Mouse (Mus musculus) T-helper 2 cell (primary cell): Measurements from ENCODE around the gene Arl3.

Experiments used
- in situ Hi-C: fragments of 300-600 bp; cut with MboI, MseI; formaldehyde crosslinking; loops from one replicate; pipeline ENCODE4 v1.15.1; 2025; ENCODE audit warnings: high pct_unique_total_duplicates

Gene Arl3

DNA sequence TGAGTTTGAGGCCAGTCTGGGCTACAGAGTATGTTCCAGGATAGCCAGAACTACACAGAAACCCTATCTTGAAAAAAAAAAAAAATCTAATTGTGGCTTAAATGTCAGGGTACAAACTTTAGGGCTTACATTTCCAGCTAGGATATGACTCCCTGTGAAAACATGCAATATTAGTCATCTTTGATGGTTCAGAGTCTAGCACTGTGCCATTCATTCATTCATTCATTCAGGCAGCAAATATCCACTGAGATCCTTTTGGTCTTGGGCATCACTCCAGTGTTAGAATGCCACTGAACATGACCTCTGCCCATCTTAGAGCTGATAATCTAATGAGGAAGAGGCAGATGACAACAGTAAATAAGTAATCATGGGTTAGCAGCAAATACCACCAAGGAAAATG is 51.3 kb downstream of the Arl3 start:
- in situ Hi-C loops = no loop called here

GRCm38 (mm10) chr19:46518828-46519621 is 54.0 kb downstream of the Arl3 start:
- in situ Hi-C loops = no loop called here

GRCm38 (mm10) chr19:46518352-46518787 is 54.6 kb downstream of the Arl3 start:
- in situ Hi-C loops = no loop called here

DNA sequence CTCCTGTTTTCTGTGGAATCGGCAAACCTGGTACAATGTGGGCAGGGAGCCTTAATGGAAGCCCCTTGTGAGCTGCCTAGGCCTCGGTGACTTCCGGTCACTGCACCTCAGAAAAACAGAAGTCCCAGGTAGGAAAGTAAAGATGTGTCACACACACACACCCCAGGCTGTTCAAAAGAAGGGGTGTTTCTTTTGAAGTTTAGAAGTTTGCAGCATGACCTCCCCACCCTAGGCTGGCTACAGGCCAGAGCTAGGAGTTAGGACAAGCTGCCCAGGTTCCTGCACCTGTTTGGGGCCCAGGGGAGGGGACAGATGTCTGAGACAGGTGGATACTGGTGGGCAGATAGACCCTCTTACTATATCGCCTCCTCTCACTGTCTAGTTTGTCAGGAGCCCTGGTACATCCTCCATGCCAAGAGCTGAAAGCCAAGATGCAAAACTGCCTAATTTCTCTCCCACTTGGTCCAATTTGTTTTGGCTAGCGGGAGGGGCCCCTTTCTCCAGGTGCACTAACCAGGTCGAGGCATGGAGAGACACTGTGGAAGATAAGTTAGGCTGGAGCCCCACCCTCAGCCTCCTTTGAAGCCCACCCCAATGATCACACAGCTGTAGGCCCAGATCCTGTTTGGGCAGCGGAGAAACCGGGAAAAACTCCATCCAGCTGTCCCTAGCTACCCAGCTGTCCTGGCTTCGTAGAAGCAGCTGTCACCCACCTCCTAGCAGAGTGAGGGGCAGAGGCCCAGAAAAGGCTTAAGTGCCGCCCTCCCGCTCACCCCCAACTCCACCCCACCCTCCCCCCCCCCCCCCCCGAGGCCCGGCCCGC is 55.3 kb downstream of the Arl3 start:
- in situ Hi-C loops = no loop called here

- in situ Hi-C loops = no loop called here
These were observed 56.1 kb downstream of the Arl3 start for GRCm38 (mm10) chr19:46516667-46517528.

GRCm38 (mm10) chr19:46515287-46515821 is 57.6 kb downstream of the Arl3 start:
- in situ Hi-C loops = no loop called here

GRCm38 (mm10) chr19:46514387-46514786 is 58.6 kb downstream of the Arl3 start:
- in situ Hi-C loops = no loop called here

DNA sequence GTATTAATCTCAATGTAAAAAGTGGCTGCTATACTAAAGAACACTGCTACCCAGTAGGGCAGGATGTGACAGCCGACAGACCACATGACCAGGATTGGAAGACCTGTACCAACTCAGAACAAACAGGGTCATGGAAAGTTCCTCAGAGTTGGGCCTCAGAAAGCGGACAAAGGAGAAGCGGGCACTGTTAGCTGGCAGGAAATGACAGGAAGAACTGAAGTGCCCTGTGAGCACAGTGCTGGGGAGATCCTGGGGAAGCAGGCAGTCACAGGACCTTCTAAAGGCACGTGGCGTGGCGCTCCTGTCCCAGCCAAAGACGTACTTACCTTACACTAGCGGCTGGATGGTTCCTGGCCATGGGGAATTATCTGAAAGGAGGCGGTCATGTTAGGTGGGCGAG is 61.7 kb downstream of the Arl3 start:
- in situ Hi-C loops = no loop called here

DNA sequence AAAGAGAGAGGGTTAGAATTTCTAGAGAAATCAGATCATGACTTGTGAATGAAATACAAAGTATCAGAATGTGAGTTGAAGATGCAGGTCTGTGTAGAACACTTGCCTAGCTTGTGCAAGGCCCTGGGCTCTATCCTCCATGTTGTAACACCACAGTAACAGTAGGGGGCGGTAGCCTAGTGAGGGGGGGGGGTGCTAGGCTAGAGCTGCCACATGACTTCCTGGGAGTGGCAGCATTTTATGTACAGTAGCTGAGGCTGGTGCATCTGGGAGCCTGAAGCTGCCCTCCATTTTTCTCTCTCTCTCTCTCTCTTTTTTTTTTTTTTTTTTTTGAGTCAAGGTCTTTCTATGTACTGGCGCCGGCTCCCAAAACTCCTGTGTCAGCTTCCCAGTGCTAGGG is 62.2 kb downstream of the Arl3 start:
- in situ Hi-C loops = no loop called here

DNA sequence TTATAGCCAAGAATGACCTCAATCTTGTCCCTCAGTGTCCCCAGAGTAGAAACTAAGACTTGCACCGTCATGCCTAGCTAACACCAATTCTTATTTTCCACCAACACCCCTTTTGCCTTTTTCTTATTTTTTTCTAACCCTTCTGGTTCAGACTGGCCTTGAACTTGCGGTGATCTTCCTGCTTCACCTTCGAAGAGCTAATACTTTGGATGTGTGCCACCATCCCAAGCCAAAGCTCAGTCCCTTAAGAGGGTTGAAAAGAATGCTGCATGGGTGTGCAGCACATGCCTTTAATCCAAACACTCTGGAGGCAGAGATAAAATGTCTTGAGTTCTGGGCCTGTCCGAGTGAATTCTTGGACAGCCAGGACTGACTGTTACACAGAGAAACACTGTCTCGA is 62.6 kb downstream of the Arl3 start:
- in situ Hi-C loops = no loop called here

DNA sequence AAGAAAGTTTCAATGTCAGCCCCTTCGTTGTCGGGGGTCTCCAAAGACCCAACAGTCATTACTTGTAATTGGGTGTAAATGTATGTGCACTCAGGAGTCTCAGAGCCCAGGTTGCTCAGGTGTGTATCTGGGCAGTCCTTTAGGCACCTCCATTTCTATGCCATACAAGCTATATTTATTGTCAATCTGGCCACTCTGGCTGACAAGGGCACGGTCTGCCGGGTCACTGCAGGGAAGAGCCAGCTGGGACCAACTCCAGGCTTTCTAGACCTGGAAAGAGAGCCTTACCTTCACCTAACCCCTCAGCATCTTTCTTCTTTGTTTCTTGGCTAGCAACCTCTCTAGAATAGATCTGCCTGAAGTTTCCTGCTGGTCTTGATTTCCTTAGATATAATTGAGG is 63.3 kb downstream of the Arl3 start:
- in situ Hi-C loops = no loop called here

DNA sequence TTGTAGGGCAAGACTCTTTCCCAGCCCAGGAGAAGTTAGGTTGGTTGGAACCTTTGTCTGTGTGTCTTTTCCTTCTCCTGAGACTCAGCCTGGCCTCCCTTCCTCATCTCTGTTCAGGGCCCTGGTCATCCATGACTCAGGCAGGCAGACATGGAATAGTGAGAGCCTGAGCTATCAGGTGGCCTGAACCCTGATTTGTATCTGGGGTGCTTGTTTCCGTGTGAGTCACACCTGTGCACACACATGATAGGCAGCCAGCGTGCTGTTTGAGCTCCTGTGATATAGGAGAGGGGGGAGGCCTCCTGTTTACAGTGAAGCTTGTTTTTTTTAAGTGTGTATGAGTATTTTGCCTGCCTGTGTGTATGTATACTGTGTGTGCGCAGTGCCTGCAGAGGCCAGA is 63.8 kb downstream of the Arl3 start:
- in situ Hi-C loops = no loop called here

DNA sequence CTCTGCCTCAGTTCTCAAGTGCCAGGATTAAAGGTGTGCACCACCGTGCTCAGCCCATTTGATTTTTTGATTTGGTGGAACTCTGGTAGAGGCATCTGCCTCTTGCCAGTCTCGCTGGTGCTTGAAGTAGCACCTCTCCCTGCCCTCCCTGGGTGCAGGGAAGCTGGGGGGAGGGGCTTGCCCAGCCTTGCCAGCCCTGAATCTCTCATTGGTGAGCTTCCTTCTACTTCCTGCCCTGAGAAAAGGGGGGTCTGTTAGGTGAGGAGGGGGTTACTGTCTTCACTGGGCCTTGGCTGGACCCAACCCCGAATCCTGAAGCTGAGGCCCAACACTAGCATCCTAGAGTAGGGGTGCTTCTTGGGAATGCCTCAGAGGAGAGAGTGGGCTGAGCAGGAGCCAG is 64.3 kb downstream of the Arl3 start:
- in situ Hi-C loops = no loop called here

- in situ Hi-C loops = no loop called here
These were observed 65.2 kb downstream of the Arl3 start for GRCm38 (mm10) chr19:46507806-46508205.

DNA sequence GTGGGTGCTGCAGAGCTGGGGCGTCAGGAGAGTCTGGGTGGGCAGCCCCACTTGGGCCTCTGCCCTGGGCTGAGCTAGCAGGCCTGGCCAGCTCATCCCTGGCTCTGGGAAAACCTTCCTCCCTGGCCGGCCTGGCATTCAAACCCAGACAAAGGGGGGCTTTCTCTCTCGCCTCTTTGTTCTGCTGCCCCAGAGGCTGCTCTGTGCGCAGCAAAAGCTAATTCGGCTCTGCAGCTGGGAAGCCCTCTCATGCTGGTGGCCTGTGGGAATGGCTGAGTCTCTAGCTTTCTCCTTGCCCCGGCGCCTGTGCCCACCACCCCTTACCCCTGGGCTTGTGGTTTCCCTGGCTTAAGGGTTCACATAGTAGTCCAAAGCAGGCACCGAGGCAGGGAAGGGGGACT is 65.8 kb downstream of the Arl3 start:
- in situ Hi-C loops = no loop called here

DNA sequence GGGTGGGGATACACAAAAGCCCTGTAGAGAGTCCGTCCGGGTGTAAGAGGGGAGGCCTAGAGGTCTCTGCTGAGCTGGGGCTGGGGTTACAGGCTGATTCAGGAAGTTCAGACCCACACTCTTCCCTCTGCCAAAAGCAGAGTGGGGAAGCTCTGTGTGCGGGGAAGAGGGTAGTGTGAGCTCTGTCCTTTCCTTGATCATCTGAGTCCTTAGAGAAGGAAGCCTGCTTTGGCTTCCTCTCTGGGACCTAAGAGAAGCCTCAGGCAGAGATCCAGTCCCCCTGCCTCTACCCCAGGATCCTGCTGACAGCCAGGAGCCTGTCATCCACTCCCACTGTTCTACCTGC is 66.7 kb downstream of the Arl3 start:
- in situ Hi-C loops = no loop called here

- in situ Hi-C loops = no loop called here
These were observed 67.2 kb downstream of the Arl3 start for GRCm38 (mm10) chr19:46505646-46506371.

GRCm38 (mm10) chr19:46504822-46505417 is 68.1 kb downstream of the Arl3 start:
- in situ Hi-C loops = no loop called here

- in situ Hi-C loops = no loop called here
These were observed 68.9 kb downstream of the Arl3 start for GRCm38 (mm10) chr19:46504085-46504552.

DNA sequence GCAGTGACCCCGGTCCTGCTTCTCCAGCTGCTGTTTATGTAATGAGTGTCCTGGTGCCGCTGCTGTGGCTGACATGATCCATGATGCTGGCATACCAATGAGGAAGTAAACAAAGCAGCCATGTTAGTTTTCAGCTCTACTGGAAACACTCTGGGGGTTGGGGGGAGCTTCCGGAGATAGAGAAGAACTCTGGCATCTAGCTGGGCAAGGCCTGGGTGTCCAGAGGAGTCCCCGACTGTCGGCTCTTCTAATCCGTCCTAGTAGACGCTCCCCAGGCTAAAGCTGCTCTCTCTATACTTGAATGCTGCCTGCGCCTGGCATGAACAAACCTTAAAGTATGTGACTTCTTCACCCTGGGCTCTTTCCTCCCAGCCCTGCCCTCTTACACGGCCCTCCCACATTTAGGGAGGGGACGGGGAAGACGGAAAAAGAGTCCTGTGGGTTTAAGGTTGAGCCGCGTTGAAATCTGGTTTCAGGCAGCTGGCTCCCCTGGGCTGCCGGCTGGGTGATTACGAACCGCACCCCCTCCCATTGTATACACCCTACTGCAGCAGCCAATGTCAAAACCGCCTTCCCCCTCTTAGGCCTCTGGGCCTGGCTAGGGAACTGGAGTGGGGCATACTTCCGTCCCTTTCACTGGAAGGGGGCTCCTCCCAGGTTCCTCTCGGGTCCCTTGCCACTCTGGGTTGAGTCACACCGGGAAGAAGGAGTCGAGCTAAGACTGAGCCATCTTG is 69.5 kb downstream of the Arl3 start:
- in situ Hi-C loops = no loop called here
